Mouse (Mus musculus): Measurements from ENCODE around the gene Popdc2.

DNA sequence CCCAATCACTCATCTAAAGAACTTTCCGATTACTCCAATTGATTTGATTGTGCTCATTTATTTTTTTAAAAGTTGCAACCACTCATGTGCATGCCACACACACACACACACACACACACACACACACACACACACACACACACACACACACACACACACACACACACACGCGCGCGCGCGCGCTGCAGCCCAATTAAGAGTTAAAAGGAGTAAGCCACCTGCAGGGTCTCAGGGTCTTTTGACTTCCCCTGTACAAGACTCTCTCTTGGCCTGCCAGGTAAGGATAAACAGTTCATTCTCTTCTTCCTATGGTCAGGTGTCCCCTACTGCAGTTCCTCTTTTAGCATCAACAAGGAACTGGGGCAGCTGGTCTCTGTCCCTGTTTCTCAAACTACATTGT lies 46.4 kb downstream of the Popdc2 start:
- no peak for TF ChIP-seq TAL1 (IDR thresholded peaks at IDR 0.05; ENCODE audit: low read length)
- TF ChIP-seq GATA1 (IDR thresholded peaks at IDR 0.05; ENCODE audit: low read length) = no peak
